Mouse (Mus musculus): ENCODE measurements at regions not wholly inside any gene's neighbourhood (a gene's known extent, or its start where the extent isn't known, plus 50 kb on each side); places are given as distances from the start of the nearest gene placed in this dataset.
A peak's percentile ranks its signal among the peaks of the same experiment; 100 is the strongest.

DNA sequence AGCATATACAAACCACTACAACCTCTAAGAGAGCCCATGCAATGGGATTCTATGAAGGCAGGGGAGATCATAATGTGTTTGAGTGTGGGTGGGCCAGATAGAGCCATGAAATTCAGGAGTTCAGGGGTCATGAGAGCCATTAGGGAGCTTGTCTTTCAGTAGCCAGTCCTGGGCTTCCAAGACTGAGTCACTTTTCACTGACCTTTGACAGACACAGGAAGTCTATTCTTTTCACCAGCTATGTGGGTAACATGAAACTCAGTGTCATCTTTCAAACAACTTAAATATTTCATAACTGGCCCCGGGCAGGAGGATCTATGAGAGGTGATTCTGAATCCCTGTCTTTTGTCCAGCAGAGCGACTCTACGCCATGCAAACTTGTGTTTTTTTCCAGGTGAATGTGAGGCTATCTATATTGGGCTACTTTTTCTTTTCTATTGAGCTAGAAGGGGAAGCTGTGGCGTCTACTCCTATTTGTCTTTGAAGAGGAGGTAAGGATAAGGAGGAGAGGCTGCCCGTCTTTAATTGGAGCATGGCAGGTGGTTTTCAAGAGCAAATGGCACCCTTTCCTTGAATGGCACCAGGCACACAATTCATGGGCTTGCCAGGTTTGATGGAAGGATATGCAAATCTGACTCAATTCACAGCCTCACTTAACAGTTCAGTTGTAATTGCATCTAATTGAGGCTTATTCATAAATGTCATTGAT is 95.6 kb upstream of the Chd2 start:
- DNase-seq (ENCODE audit: low spot score), result no peak

DNA sequence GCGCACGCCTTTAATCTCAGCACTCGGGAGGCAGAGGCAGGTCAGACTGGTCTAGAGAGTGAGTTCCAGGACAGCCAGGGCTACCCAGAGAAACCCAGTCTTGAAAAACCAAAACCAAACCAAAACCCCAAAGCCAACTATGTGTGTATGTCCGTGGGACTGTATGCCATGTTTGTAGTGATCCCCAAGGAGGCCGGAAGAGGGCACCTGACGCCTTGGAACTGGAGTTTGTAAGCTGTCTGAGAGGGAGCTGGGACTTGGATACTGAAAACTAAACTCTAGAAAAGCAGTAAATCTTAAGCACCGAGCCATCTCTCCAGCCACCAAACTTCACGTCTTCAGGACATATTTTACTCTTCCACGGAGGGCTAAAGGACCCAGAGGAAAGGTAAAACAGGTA is 93.8 kb upstream of the Chd2 start:
- no peak for DNase-seq (ENCODE audit: low spot score)

DNA sequence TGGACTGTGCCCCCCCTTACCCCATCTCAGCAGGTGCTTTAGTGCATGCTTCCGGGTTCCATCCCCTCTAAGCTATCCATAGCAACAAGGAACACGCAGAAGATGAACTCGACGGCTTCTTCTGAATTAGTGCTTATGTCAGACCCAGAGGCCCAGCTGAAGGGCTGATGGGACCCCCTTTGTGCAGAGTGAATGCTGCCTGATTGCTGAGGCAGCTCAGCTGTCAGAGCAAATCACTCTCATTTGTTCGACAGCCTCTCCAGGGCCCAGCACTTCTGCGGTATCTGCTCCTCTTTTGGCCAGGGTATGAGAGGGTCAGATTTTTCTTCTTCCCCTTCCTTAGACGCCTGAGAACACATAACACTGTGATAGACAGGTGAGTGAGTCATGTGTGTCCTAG is 89.2 kb upstream of the Chd2 start:
- DNase-seq (ENCODE audit: low spot score), result no peak

DNA sequence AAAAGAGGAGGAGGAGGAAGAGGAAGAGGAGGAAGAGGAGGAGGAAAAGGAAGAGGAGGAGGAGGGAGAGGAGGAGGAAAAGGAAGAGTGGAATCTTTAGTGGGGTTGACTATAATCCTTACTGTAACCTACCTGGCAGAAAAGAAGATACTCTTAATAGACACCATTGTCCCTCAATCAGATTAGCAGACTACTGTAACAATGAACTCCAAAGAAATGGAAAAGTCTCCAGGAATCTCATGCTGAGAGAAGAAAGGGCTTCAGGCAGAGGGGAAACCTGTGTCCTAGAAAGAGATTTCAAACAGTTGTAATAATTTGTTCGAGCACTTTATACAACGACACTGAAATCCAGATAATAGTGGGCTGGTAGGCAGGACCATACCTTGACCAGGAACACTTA is 87.6 kb upstream of the Chd2 start:
- DNase-seq (ENCODE audit: low spot score), result no peak

DNA sequence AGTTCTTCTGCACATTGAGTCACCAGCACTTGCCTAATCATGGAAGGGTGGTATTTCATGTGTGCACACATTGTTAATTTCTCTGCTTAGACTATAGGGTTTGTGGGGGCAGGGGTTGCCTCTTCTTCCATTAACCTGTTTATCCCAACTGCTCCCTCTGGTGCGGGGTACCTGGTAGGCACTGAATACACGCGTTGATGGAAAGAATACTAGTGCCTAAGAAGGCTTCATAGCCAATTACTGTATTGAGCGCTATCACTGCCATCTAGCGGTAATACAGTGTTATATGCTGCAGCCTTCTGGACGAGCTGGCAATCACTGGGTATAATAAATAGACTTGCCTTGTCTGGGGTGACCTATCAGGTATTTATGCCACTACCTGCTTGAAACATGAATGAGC is 86.4 kb upstream of the Chd2 start:
- DNase-seq (ENCODE audit: low spot score), result peak; percentile 85

DNA sequence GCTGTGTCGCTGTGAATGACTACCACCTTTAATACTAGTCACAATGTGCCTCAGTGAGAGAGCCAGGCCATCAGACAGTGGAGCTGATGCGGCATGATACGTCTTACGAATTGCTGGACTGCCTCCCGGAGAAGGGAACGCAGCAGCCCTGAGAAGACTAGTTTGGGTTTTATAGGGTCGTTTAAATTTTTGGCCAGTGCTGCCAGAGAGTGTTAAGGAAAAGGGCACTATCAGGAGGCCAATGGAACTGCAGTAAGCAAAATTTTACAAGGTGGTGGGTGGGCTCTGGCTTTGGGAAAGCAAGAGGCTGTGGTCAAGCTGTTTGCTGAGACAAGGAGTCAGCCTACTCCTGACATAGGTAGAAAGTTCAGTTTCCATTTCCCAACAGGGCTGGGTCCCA is 84.7 kb upstream of the Chd2 start:
- DNase-seq (ENCODE audit: low spot score), result no peak

DNA sequence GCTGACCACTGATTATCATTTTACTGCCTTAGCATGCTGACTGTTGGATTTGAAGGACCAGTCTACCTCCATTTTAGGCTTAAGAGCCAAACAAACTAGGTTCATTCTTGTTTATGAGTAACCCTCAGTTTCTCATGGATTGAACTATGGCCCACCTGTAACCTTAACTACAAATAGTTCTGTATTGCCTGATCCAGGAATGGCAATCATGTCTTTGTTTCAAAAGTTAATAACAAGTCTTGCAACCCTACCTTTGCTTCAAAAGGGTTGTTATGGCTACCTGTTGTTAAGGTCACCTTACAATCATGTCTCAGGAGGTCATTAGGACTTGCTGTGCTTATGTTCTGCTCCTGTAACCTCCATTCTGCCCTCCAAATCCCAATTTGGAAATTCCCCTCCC is 84.0 kb upstream of the Chd2 start:
- no peak for DNase-seq (ENCODE audit: low spot score)

DNA sequence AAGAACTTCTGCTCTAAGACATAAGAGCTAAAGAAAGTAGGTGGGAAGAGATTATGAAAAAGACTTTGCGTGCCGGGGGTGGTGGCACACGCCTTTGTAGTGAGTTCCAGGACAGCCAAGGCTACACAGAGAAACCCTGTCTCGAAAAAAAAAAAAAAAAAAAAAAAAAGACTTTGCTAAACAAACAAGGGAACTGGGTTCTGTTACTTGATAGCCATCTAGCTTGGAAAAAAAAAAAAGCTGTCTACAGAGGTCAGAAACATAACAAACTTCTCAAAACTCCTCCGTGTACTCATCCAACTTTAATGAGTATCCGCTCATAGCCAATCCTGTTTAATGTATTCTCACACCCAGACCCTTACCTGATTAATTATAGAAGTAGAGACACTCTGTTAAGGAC is 83.4 kb upstream of the Chd2 start:
- no peak for DNase-seq (ENCODE audit: low spot score)

DNA sequence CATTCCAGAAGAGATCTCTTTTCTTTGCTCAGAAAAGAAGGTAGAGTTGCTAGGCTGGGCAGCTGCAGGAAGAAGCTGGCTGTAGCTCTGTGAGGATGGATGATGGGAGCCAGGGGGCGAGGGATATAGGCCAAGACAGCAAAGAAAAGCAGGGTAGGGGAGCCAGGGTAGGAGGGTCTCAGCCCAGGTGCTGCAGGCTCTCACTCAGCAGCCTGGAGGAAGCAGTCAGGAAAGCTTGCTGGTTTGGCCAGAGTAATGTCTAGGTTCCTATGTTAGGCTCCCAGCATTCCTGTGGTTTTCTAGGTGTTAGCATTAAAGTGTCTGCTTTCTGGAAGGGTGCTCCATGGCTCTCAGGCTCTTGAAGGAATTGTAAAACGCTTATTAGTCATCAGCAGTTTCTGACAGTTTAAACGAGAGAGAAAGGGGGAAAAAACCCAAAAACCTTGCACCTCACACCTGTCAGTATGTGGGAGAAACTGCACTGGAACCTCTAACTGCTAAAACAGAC is 82.5 kb upstream of the Chd2 start:
- DNase-seq (ENCODE audit: low spot score), result no peak

DNA sequence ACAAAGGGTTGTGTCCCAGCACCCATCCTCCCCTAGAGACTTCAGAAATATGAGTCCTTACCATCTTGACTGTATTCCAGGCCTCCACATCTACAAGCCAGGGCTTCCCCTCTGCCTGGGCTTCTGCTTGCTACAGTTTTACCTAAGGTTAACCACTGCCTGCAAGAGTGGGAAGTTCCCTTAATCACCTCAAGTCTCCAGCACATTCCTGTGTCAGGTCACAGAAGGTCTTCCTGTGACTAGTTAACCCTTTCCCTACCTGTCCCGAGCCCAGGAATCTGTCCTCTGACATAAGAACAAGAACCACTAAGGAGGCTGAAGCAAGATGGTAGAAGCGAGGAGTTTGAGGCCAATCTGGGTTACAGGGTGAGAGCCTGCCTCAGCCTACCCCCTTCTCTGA is 80.8 kb upstream of the Chd2 start:
- DNase-seq (ENCODE audit: low spot score), result no peak

DNA sequence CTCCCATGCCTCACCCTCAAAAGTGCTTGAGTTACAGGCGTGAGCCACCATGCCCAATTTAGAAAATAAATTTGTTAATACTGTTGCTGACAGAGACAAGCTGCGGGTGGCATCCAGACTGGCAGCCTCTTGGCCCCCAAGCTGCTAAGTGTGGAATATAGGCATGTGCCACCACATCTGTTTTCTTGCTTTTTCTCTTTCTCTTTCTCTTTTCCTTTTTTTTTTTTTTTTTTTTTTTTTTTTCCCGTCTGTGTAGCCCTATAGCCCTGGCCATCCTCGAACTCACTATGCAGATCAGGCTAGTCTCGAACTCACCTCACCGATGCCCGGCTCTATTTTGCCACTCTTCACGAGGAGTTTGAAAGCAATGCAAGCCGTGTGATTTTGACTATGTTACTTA is 78.7 kb upstream of the Chd2 start:
- DNase-seq (ENCODE audit: low spot score), result no peak

DNA sequence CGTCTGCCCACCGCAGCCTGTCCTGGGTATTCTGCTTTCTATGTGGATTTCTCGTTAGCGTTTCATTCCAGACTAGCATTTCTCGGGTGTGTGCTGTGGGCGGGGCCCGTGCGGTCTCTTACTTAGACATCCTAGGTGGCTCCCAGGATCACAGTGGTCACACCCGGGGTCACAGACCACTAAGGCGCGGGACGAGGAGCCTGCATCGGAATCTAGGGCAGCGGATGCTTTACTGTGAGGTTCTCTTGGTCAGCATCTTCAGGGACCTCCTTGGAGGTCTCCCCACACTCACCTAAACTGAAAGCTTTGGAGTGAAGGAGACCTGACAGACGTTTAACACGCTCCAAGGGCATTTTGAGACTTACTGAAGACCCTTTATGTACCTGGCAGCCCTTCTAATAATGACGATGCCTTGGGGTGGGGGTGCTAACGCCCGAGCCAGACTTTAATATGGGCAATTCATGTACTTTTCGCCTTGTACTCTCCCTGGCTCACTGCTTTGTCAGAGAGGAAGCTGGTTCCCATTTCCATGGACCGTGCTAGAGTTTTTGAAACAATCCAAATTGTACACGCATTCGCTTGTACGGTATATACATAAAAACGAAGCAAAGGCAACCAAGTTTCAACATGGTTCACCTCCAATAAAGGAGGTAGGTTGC is 77.3 kb upstream of the Chd2 start:
- no peak for DNase-seq (ENCODE audit: low spot score)

DNA sequence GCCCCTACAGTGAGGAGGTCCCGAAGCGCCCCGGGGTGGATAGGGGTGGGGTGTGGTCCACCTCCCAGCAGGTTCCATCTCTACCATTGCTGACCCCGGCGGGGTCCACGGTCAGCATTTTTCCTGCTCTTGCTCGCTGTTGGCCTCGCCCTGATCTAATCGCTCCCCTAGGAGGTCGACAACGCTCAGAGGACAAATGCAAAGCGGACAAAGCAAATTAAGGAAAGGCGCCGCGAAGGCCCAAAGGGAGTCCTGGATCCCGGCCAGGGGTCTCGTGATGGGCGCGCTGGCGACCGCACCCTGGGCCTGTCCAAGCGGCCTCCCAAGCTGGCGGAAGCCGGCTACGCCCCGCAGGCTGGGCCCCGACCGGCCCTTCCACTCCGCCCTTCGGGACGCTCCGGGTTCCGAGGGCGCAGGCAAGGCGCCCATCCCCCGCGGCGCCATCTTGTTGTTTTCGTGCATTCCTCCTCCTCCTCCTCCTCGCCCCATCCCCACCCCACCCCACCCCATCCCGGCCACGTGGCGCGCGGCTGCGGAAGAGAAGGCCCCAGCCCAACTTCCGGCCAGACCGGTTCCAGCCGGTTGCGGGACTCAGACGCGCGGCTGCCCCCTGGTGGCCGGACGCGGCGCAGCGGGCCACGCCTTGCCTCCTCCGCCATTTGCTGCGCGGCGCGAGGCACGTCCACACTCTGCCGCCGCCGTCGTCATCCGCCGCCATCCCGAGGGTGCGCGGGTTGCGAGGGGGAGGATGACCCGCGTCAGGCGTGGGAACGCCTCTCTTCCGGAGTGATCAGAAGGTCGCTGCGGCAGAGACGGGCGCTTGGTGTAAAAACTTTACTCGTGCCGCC is 76.5 kb upstream of the Chd2 start:
- DNase-seq (ENCODE audit: low spot score), result peak; percentile 94

DNA sequence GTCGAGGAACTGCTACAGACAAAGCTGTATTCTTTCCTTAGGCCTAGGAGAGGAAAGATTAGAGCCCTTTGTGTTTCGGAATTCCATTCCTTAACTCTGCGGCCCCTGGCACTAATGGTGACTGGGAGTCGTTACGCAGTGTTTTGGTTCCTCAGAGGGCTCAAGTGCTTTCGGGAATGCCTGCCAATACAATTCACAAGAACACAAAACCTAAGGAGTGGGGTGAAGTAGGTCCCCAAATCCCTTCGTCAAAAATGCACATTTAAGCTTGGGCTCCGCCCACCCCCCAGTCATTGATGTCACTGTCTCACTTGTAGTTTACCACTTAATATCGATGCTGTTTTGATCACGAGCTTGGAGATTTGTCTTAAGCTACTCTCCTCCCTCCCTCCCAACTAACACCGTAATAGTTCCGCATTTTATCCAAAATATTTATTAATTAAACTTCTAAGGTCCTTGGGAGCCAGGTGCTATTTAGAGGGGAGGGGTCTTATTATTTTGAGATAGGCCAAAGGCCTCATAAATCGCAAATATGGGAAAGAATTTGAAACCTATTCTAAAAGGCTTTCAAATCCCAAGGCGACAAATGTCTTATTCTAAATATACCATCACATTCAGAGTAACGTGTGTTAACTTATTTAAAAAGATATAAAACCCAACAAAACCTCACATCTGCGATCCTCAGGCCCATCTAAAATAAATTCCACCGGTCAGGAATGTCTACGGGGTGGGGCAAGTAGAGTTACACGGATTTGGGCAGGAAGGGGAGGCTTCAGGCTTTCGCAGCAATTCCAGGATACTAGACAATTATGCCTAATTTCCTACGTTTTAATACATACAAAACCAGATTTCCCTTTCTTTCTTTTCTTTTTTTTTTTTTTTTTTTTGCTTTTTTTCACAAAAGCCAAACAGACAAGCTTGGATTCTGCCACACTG is 75.6 kb upstream of the Chd2 start:
- peak; percentile 75 for DNase-seq (ENCODE audit: low spot score)

DNA sequence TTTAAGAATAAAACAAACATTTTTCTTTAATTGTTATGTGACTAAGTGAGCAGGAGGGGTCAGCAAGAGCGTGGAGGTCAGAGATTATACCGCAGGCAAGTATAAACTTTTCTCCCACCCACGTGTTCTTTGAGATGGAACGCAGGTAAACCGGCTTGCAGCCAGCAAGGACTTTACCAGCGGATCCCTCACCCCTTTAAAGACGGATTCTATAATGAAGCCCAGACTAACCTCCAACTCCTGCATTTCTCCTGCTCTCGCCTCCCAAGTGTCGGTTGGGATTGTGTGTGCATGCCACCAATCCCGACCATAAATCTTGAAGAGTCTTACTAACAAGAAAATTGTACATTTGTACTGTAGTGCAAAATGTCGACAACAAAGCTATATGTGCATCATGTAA is 74.4 kb upstream of the Chd2 start:
- no peak for DNase-seq (ENCODE audit: low spot score)

DNA sequence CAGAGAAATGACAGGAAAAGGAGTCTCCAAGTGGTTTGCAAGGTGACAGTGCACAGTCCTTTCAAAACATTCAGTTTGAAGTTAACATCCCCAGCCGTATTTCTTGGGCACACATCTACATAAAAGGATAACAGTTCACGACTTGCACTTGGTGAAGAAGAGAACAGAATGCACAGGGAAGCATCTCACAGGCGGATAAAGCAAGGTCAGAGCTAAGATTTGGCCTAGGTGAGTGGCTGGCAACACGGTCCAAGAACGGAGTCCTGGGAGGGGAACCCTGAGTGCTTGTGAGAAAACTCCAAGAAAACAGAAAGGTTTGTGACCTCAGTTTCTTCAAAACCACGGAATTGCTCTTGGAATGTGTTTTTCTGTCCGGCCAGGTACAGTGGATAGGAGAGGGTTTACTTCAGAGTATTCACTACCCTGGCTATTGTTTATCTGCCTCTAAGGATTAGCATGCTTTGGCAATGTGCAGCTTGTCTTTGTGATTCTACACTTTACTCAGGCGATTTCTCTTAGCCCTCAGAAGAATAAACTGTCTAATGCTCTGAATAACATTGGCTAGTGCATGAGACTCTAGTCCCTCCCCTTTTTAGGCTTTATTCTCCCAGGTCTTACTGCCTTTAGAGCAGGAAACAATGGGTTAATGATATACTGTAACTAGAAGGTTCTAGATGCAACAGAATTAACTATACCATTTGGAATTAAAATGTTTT is 73.4 kb upstream of the Chd2 start:
- no peak for DNase-seq (ENCODE audit: low spot score)

DNA sequence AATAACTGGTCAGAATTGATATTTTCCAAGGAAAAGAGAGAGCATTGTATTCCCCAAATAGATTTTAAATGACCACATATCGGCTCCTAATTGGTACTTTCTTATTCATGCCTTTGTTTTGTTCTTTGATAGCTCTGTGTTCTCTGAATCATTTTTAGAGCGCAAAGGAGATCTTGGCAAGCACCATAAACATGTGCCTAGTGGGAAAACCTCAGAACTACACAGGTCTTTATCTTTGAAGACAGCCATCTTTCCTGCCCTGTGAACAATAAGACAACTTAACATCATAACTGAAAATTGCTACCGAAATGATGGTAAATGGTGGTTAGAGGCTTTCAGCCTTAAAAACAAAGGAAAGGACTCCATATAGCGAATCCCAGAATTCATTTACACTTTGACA is 72.7 kb upstream of the Chd2 start:
- DNase-seq (ENCODE audit: low spot score), result no peak

DNA sequence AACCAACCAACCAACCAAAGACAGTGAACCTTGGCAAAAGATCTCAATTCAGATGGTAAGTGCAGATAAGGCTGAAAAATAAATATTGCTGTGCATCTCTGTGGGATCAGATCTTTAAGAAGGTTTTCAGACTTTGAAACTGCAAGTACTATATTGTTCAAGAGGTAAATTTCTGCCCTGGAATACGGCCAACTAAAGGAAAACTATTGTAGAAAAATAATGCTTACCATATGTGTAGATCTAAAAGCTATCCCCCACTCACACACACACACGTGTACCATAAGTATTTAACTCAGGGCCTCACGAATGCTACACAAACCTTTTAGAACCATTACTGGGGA is 71.1 kb upstream of the Chd2 start:
- DNase-seq (ENCODE audit: low spot score), result no peak

DNA sequence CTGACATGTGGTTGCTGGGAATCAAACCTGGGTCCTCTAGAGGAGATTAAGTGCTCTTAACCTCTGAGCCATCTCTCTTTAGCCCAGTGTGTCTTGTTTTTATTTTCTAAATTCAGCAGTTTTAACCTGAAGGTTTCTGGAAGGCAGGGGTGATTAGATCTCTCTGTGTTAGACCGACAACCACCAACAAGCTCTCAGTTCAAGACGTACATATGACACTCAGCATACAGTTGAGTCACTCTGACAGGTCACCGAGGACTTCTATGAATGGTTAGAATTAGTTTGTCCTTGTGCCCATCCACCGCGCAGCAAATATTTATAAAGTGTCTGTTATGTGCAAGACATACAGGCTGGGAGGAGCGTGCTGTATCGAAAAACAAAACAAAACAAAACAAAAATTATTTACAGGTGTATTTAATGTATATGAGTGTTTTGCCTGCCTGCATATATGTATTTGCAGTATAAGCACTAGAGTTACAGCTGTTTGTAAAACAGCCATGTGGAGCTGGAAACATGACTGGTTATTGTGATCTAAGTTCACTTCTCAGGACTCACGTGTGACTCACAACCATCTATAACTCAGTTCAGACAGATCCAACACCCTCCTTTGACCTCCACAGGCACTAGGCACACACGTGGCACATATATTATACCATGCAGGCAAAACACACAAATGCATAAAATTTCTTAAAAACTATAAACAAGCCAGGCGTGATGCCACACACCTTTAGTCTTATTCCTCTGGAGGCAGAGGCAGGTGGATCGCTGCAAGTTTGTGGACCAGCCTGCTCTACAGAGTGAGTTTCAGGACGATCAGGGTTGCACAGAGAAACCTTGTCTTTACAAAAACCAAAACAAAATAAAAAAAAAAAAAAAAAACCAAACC is 70.5 kb upstream of the Chd2 start:
- DNase-seq (ENCODE audit: low spot score), result no peak

DNA sequence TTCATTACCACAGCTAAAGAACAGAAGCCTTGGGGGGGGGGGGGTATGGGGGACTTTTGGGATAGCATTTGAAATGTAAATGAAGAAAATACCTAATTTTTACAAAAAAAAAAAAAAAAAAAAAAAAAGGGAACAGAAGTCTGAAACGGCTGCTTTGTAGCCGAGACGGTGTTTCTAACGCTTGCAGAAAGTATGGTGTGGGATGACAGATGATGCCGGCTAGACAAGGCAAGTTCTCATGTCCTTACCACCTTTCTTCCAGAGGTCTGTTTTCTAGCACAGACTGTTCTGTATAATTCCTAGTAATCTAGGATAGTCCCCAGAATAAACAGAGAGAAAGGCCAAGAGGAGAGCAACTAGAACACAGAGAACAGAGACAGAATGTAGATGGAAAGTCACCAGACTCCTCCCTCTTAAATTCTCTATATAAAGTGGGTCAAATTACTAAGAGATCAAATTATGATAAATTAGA is 67.2 kb upstream of the Chd2 start:
- DNase-seq (ENCODE audit: low spot score), result peak; percentile 64
